Mouse (Mus musculus) embryonic fibroblast, embryonic 13.5 days (primary cell): ENCODE data around the gene 1700086D15Rik.

Experiments
- CTCF ChIP-seq: IDR thresholded peaks from 2 replicates; pipeline ENCODE4 v1.5.1; 2011; ENCODE audit warnings: mild to moderate bottlenecking, control low read depth, low read length, moderate library complexity, borderline replicate concordance; ENCODE audit not compliant: insufficient read depth
- POLR2A ChIP-seq: IDR thresholded peaks from 2 replicates; pipeline ENCODE4 v1.6.1; 2011; ENCODE audit warnings: low read depth, mild to moderate bottlenecking, control low read depth, low read length, moderate library complexity

- TF ChIP-seq POLR2A (no peak), CTCF (no peak)
These were observed 31.0 kb downstream of the 1700086D15Rik start for GRCm38 (mm10) chr11:65128666-65129065.
